Mouse (Mus musculus): ENCODE measurements at regions not wholly inside any gene's neighbourhood (a gene's known extent, or its start where the extent isn't known, plus 50 kb on each side); places are given as distances from the start of the nearest gene placed in this dataset.

GRCm38 (mm10) chr2:117656546-117657175 is 313.9 kb upstream of the Rasgrp1 start:
- Histone ChIP-seq H3K9me3 (ENCODE audit: control insufficient read depth, low read length) (no peaks in the 10 kb centered on the region), H3K36me3 (ENCODE audit: control insufficient read depth, insufficient read depth, low read length) (no peaks in the 10 kb centered on the region), H3K9ac (ENCODE audit: low read depth, low read length) (no peak overlapping the region), H3K27ac (ENCODE audit: low read depth, low read length) (no peak overlapping the region), H3K27me3 (replicated peaks; ENCODE audit: control insufficient read depth, insufficient read depth, low read length) (no peaks in the 10 kb centered on the region), H3K4me3 (ENCODE audit: low read length) (no peak overlapping the region), H3K4me2 (ENCODE audit: low read length) (no peak overlapping the region), H3K4me1 (ENCODE audit: control insufficient read depth, insufficient read depth, low read depth, low read length) (no peaks in the 10 kb centered on the region)
- WGBS, result 83% methylated on average over 2 of the region's 2 CpGs
- ATAC-seq, result no peak

- Histone ChIP-seq H3K4me3 (ENCODE audit: low read length) (no peak overlapping the region), H3K4me2 (ENCODE audit: low read length) (no peak overlapping the region), H3K27me3 (replicated peaks; ENCODE audit: control insufficient read depth, insufficient read depth, low read length) (no peaks in the 10 kb centered on the region), H3K36me3 (ENCODE audit: control insufficient read depth, insufficient read depth, low read length) (no peaks in the 10 kb centered on the region), H3K9me3 (ENCODE audit: control insufficient read depth, low read length) (no peaks in the 10 kb centered on the region), H3K4me1 (ENCODE audit: control insufficient read depth, insufficient read depth, low read depth, low read length) (no peaks in the 10 kb centered on the region), H3K27ac (ENCODE audit: low read depth, low read length) (no peak overlapping the region), H3K9ac (ENCODE audit: low read depth, low read length) (no peak overlapping the region)
- WGBS, result 88% methylated on average over 3 of the region's 3 CpGs
- no peak for ATAC-seq
Observed at GRCm38 (mm10) chr2:117660217-117660924, 317.6 kb upstream of the Rasgrp1 start.

DNA sequence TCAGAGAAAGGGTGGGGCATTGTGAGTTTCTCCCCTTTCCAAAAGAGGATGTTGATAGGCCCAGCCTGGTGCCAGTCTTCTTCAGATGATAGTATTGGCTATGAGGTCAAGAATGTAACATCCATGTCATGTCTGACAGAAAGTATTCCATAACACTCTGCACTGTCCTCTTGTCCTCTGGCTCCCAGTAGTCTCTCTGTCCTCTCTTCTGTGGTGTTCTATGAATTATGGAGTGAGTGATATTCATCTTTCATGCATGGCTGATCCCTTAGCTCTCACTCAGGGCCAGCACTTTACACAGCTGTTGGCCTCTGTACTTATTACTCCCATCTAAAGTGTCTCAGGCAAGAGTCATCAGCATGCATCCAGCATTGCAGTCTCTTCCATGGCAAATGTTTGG is 319.9 kb upstream of the Rasgrp1 start:
- no peak for ATAC-seq

DNA sequence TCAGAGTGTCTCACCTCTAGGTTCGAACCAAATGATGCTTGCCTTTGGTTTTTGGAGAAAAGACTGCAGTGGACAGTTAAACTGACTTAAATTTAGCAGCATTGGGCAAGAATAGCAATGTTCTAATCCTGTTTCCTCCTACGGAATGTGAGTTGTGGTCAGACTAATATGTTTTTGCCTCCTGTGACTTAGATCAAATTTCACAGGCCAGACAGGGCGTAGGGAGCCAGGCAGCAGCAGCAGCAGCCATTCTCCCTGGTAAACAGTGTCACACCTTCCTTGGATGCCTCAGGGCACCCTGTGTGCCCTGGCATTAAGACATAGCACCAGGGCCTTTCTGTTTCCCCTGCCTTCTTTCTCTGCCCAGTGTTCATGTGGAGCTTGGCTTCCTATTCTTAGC is 323.7 kb upstream of the Rasgrp1 start:
- H3K9me3 ChIP-seq (ENCODE audit: control insufficient read depth, low read length), result no peaks in the 10 kb centered on the region
- no peaks in the 10 kb centered on the region for H3K27me3 ChIP-seq (replicated peaks; ENCODE audit: control insufficient read depth, insufficient read depth, low read length)
- no peak overlapping the region for H3K27ac ChIP-seq (ENCODE audit: low read depth, low read length)
- H3K4me2 ChIP-seq (ENCODE audit: low read length), result no peak overlapping the region
- 85% methylated on average over 3 of the region's 3 CpGs for WGBS
- H3K4me3 ChIP-seq (ENCODE audit: low read length), result no peak overlapping the region
- H3K4me1 ChIP-seq (ENCODE audit: control insufficient read depth, insufficient read depth, low read depth, low read length), result no peaks in the 10 kb centered on the region
- no peak for ATAC-seq
- H3K9ac ChIP-seq (ENCODE audit: low read depth, low read length), result no peak overlapping the region
- no peaks in the 10 kb centered on the region for H3K36me3 ChIP-seq (ENCODE audit: control insufficient read depth, insufficient read depth, low read length)

More for the DNA sequence above, 319.9 kb upstream of the Rasgrp1 start:
- H3K4me3 ChIP-seq (ENCODE audit: low read length), result no peak overlapping the region
- H3K9me3 ChIP-seq (ENCODE audit: control insufficient read depth, low read length), result no peaks in the 10 kb centered on the region
- H3K4me2 ChIP-seq (ENCODE audit: low read length), result no peak overlapping the region
- no peaks in the 10 kb centered on the region for H3K27me3 ChIP-seq (replicated peaks; ENCODE audit: control insufficient read depth, insufficient read depth, low read length)
- H3K36me3 ChIP-seq (ENCODE audit: control insufficient read depth, insufficient read depth, low read length), result no peaks in the 10 kb centered on the region
- H3K27ac ChIP-seq (ENCODE audit: low read depth, low read length), result no peak overlapping the region
- H3K9ac ChIP-seq (ENCODE audit: low read depth, low read length), result no peak overlapping the region
- H3K4me1 ChIP-seq (ENCODE audit: control insufficient read depth, insufficient read depth, low read depth, low read length), result no peaks in the 10 kb centered on the region

DNA sequence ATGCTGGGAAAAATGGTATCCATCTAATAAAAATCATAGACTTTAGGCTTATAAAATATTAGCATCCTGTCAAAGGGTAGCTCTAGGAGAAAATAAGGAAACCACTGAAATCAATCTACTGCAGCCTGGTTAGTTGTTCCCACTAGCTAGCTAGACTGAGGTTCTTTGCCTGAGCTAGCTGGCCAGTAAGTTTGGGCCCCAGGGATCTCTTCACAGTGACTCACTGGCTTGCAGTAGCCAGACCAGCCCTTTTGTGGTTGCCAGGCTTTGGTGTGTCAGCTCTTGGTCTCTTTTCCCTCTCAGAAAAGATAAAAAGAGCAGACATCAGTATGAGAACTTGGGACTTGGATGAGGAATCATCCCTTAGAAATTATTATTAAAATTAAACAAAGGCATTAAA is 325.3 kb upstream of the Rasgrp1 start:
- no peak overlapping the region for H3K4me3 ChIP-seq (ENCODE audit: low read length)
- H3K4me1 ChIP-seq (ENCODE audit: control insufficient read depth, insufficient read depth, low read depth, low read length), result no peaks in the 10 kb centered on the region
- no peak overlapping the region for H3K9ac ChIP-seq (ENCODE audit: low read depth, low read length)
- H3K27ac ChIP-seq (ENCODE audit: low read depth, low read length), result no peak overlapping the region
- ATAC-seq, result no peak
- H3K4me2 ChIP-seq (ENCODE audit: low read length), result no peak overlapping the region
- no peaks in the 10 kb centered on the region for H3K9me3 ChIP-seq (ENCODE audit: control insufficient read depth, low read length)
- H3K27me3 ChIP-seq (replicated peaks; ENCODE audit: control insufficient read depth, insufficient read depth, low read length), result no peaks in the 10 kb centered on the region
- no peaks in the 10 kb centered on the region for H3K36me3 ChIP-seq (ENCODE audit: control insufficient read depth, insufficient read depth, low read length)

DNA sequence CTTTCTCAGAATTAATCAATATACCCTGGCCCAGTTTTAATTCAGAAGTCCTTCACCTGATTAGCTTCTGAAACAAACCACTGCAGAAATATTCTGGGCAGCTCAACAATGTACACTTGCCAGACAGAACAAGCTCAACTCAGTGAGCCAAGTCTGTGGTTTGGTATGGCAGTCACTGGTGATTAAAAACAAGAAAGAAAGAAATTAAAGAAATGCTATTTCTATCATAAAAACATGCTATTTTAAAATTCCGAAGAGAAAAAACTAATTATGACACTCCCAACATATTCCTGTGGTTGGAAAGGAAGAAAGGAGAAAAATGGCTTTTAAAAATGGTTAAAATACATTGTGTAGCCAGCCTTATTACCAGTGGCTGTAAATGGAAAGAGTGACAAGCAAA is 332.1 kb upstream of the Rasgrp1 start:
- no peak for ATAC-seq
- no peak overlapping the region for H3K27ac ChIP-seq (ENCODE audit: low read depth, low read length)
- no peaks in the 10 kb centered on the region for H3K27me3 ChIP-seq (replicated peaks; ENCODE audit: control insufficient read depth, insufficient read depth, low read length)
- H3K4me1 ChIP-seq (ENCODE audit: control insufficient read depth, insufficient read depth, low read depth, low read length), result no peaks in the 10 kb centered on the region
- no peaks in the 10 kb centered on the region for H3K36me3 ChIP-seq (ENCODE audit: control insufficient read depth, insufficient read depth, low read length)
- no peak overlapping the region for H3K4me2 ChIP-seq (ENCODE audit: low read length)
- WGBS, result 76% methylated on average over 1 of the region's 1 CpGs
- H3K9me3 ChIP-seq (ENCODE audit: control insufficient read depth, low read length), result no peaks in the 10 kb centered on the region
- H3K4me3 ChIP-seq (ENCODE audit: low read length), result no peak overlapping the region
- H3K9ac ChIP-seq (ENCODE audit: low read depth, low read length), result no peak overlapping the region

DNA sequence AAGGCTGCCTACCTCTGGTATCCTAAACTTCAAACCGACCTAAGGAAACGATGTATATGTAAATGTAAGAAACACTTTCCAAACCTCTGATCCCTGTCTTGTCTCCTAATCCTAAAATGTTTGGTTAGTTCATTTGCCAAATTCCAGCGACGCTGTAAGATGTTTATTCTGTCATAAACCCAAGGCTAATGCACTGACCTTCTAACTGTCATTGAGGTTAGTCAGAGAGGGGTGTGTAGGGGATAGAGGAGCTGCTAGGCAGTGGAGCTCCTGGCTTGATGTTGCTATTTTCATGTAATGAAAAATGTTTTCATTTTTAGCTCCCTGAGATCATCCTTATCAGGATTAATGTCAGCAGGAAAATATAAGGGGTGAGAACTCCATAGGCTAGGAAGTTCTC is 335.8 kb upstream of the Rasgrp1 start:
- no peak for ATAC-seq

DNA sequence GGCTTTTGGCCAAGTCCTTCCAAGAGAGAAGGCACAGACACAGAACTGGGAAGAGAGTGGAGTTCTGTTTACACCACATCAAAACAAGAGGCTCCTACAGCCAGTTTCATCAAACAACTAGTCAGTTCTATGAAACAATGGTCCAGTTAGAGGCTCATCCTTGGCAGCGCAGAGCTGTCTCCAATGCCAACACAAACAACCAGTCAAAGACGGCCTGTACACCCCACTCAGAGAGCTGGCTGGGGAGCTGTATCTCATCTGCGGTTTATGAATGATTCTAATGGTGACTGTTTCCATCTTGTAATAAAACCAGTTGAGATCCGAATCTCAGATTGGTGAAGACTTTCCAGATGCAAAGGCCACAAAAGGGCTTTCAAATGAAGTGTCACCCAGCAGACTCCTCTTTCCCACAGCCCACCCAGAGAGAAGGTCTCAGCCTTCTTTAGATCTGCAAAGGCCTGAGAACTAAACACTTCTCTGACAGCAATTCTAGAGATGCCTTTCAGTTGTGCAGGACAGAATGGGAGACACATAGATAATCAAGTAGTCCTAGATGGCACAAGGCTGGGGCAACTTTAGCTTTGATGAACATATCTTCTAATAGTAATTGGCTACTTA is 343.1 kb upstream of the Rasgrp1 start:
- WGBS, result 73% methylated on average over 4 of the region's 4 CpGs
- H3K4me3 ChIP-seq (ENCODE audit: low read length), result no peak overlapping the region
- H3K4me2 ChIP-seq (ENCODE audit: low read length), result no peak overlapping the region
- H3K27ac ChIP-seq (ENCODE audit: low read depth, low read length), result no peak overlapping the region
- no peaks in the 10 kb centered on the region for H3K36me3 ChIP-seq (ENCODE audit: control insufficient read depth, insufficient read depth, low read length)
- H3K4me1 ChIP-seq (ENCODE audit: control insufficient read depth, insufficient read depth, low read depth, low read length), result no peaks in the 10 kb centered on the region
- ATAC-seq, result peak; percentile 65; the same call in 1 of the 2 replicates
- no peaks in the 10 kb centered on the region for H3K9me3 ChIP-seq (ENCODE audit: control insufficient read depth, low read length)
- no peak overlapping the region for H3K9ac ChIP-seq (ENCODE audit: low read depth, low read length)
- no peaks in the 10 kb centered on the region for H3K27me3 ChIP-seq (replicated peaks; ENCODE audit: control insufficient read depth, insufficient read depth, low read length)

More for the DNA sequence above, 335.8 kb upstream of the Rasgrp1 start:
- Histone ChIP-seq H3K4me2 (ENCODE audit: low read length) (no peak overlapping the region), H3K4me3 (ENCODE audit: low read length) (no peak overlapping the region), H3K9me3 (ENCODE audit: control insufficient read depth, low read length) (no peaks in the 10 kb centered on the region), H3K4me1 (ENCODE audit: control insufficient read depth, insufficient read depth, low read depth, low read length) (no peaks in the 10 kb centered on the region), H3K36me3 (ENCODE audit: control insufficient read depth, insufficient read depth, low read length) (no peaks in the 10 kb centered on the region), H3K27ac (ENCODE audit: low read depth, low read length) (no peak overlapping the region), H3K9ac (ENCODE audit: low read depth, low read length) (no peak overlapping the region), H3K27me3 (replicated peaks; ENCODE audit: control insufficient read depth, insufficient read depth, low read length) (no peaks in the 10 kb centered on the region)
- WGBS, result 80% methylated on average over 4 of the region's 4 CpGs

DNA sequence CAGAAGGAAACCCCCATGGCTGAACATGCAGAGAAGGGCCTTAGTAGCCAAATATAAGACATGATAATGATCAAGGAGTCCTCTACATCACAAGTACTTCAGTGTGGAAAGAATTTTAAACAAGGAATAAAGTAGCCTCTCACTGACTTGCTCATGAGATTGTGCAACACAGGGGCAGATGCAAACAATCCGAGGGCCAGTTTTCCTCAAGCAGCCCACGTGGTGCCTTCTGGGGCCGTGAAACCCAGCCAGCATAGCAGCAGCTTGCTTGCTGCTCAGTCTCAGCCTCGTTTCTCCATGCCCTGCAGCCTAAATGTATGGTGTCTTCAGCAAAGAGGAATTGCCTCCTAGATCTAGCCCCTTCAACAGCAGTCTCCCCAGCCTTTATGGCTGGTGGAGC is 350.7 kb upstream of the Rasgrp1 start:
- Histone ChIP-seq H3K27me3 (replicated peaks; ENCODE audit: control insufficient read depth, insufficient read depth, low read length) (no peaks in the 10 kb centered on the region), H3K36me3 (ENCODE audit: control insufficient read depth, insufficient read depth, low read length) (no peaks in the 10 kb centered on the region), H3K4me3 (ENCODE audit: low read length) (no peak overlapping the region), H3K4me2 (ENCODE audit: low read length) (no peak overlapping the region), H3K4me1 (ENCODE audit: control insufficient read depth, insufficient read depth, low read depth, low read length) (no peaks in the 10 kb centered on the region), H3K9me3 (ENCODE audit: control insufficient read depth, low read length) (no peaks in the 10 kb centered on the region), H3K9ac (ENCODE audit: low read depth, low read length) (no peak overlapping the region), H3K27ac (ENCODE audit: low read depth, low read length) (no peak overlapping the region)
- WGBS, result 83% methylated on average over 4 of the region's 4 CpGs
- ATAC-seq, result no peak
